Comparison of ENCODE assay signal across 11 mouse cellular contexts in genomic region chr3:45385028-45385427, GRCm38 (mm10). TPM values are rescaled to one million over a fixed set of nuclear protein-coding genes. Genes with fewer than 3 reads are reported as not detected.
DNase-seq lines count a peak whose midpoint lies in the region; ATAC-seq and TF ChIP-seq lines count a peak whose summit lies in the region.
"Had no signal": no experiment of that assay in that cellular context is flagged by ENCODE, and none has a peak within 500 bp of the region (broad histone marks: within the 10 kb centered on the region; RNA-seq: fewer than 3 reads in every experiment).

No protein-coding gene starts in this region.

- H3K4me3 ChIP-seq in cortical plate, adult 2 months (ENCODE audit: insufficient read depth, low read length): peak overlapping the region; percentile 92; the same call in 1 of the 2 replicates
- H3K4me3 ChIP-seq in hindbrain, embryonic 14.5 days (replicated peaks; ENCODE audit: low read length): peak overlapping the region; percentile 16
- peak overlapping the region; percentile 24 for H3K4me3 ChIP-seq in midbrain, embryonic 15.5 days
- H3K4me3 ChIP-seq: erythroblast, embryonic 14.5 days had no signal

- no peak overlapping the region for H3K9ac ChIP-seq in hindbrain, embryonic 14.5 days
- peak overlapping the region; percentile 26; the same call in 1 of the 2 replicates for H3K9ac ChIP-seq in midbrain, embryonic 15.5 days

- no peak for TF ChIP-seq POLR2A in cortical plate, adult 2 months (IDR thresholded peaks at IDR 0.05; ENCODE audit: extremely low read depth, insufficient read depth, low read length)

- 6% methylated on average over 3 of the region's 3 CpGs for WGBS in hindbrain, embryonic 14.5 days
- 17% methylated on average over 3 of the region's 3 CpGs for WGBS in midbrain, embryonic 15.5 days

- peak overlapping the region; percentile 94 for H3K4me2 ChIP-seq in hindbrain, embryonic 14.5 days (replicated peaks)
- peak overlapping the region; percentile 43 for H3K4me2 ChIP-seq in midbrain, embryonic 15.5 days

- peak; percentile 78 for ATAC-seq in hindbrain, embryonic 14.5 days (ENCODE audit: low FRiP score)
- ATAC-seq in midbrain, embryonic 15.5 days (replicated peaks): peak; percentile 22
- ATAC-seq: intestine, postnatal 0 days; lung, postnatal 0 days had no signal

- no peaks in the 10 kb centered on the region for H3K27me3 ChIP-seq in hindbrain, embryonic 14.5 days (ENCODE audit: control insufficient read depth, insufficient read depth, low read length)
- no peaks in the 10 kb centered on the region for H3K27me3 ChIP-seq in midbrain, embryonic 15.5 days (replicated peaks)

- peaks cover 16% of the 10 kb centered on the region; the same call in 1 of the 2 replicates for H3K36me3 ChIP-seq in hindbrain, embryonic 14.5 days (replicated peaks; ENCODE audit: control insufficient read depth, insufficient read depth)
- no peaks in the 10 kb centered on the region for H3K36me3 ChIP-seq in midbrain, embryonic 15.5 days (replicated peaks)

- peaks cover 2% of the 10 kb centered on the region for H3K4me1 ChIP-seq in cortical plate, adult 2 months (ENCODE audit: control insufficient read depth, insufficient read depth, low read length)
- peaks cover 23% of the 10 kb centered on the region for H3K4me1 ChIP-seq in hindbrain, embryonic 14.5 days (replicated peaks; ENCODE audit: control insufficient read depth, insufficient read depth, low read length)
- peaks cover 24% of the 10 kb centered on the region for H3K4me1 ChIP-seq in midbrain, embryonic 15.5 days

- no peak overlapping the region for H3K27ac ChIP-seq in cortical plate, adult 2 months (ENCODE audit: insufficient read depth, low read length)
- H3K27ac ChIP-seq in hindbrain, embryonic 14.5 days: no peak overlapping the region
- 0 out of 2 replicates have a peak overlapping the region, but pooled peaks have one; percentile 8 for H3K27ac ChIP-seq in midbrain, embryonic 15.5 days

- TF ChIP-seq CTCF in cortical plate, adult 2 months (IDR thresholded peaks at IDR 0.05; ENCODE audit: extremely low read depth, insufficient read depth, low read length): no peak

- intact Hi-C loops in heart, postnatal 25 days (cut with DNase I): no loop called here

- peak; percentile 26 for DNase-seq in embryo, embryonic 11 days
- DNase-seq in embryo, embryonic 10 days (ENCODE audit: low spot score): no peak
- peak; percentile 51 for DNase-seq in hindbrain, embryonic 14.5 days (ENCODE audit: low spot score)
- DNase-seq in thymus, postnatal 0 days (ENCODE audit: low spot score): no peak
- DNase-seq in adrenal gland, adult (ENCODE audit: inconsistent age in 2 of 2, low spot score in 1 of 2): no peak
- no peak for DNase-seq in heart, postnatal 25 days (ENCODE audit: low spot score)

- no peaks in the 10 kb centered on the region for H3K9me3 ChIP-seq in hindbrain, embryonic 14.5 days (ENCODE audit: control insufficient read depth, low read length)
- no peaks in the 10 kb centered on the region for H3K9me3 ChIP-seq in midbrain, embryonic 15.5 days

RNA-seq across cellular contexts. Expression of gene Pcdh10, which starts 6.8 kb away (rescaled TPM):
- 73.6 and 83.9 TPM in 2 replicates for polyA plus RNA-seq in cortical plate, adult 2 months (2012; rRNA removed)
- 23.8 and 26.2 TPM in 2 replicates for polyA plus RNA-seq in hindbrain, embryonic 14.5 days (2014; fragmentation: Nextera tagmentation; extraction: Ambion mirVana)
- 23.5 and 24.4 TPM in 2 replicates for polyA plus RNA-seq in midbrain, embryonic 15.5 days (2015; fragmentation: Nextera tagmentation; extraction: Ambion mirVana)
- 0.06 and 0.09 TPM in 2 replicates for polyA plus RNA-seq in thymus, postnatal 0 days (2015; fragmentation: Nextera tagmentation; extraction: Ambion mirVana)
- under 1 TPM in 1 of 2 experiments, not detected in 1; 0.06 TPM for total RNA-seq in heart, postnatal 25 days (2021)

Comparison
In these comparisons a context has a peak if more than half of its experiments do, and no peak if none do; other contexts are left out.
1. DNase-seq: peak in embryo, embryonic 11 days (single experiment) and hindbrain, embryonic 14.5 days (single experiment); none in embryo, embryonic 10 days (single experiment), thymus, postnatal 0 days (single experiment), adrenal gland, adult (0 of 2) and heart, postnatal 25 days (single experiment).
2. H3K4me3 ChIP-seq: peak in every context shown above with its lines; median percentile 92 in cortical plate, adult 2 months; 24 in midbrain, embryonic 15.5 days; 16 in hindbrain, embryonic 14.5 days.
3. RNA of gene Pcdh10, which starts 6.8 kb away (polyA plus RNA-seq): 73.6 to 83.9 TPM in cortical plate, adult 2 months, 23.5 to 24.4 TPM in midbrain, embryonic 15.5 days and 23.8 to 26.2 TPM in hindbrain, embryonic 14.5 days; 0.06 to 0.09 TPM in thymus, postnatal 0 days; every median in the first group is over 10 times any median in the second.